Mouse (Mus musculus) CH12.LX (cell line): ENCODE measurements around the gene Cox6b2. TPM values are rescaled to one million over a fixed set of nuclear protein-coding genes. Genes with fewer than 3 reads are reported as not detected.

Experiments used
- DNase-seq: peaks from one replicate; pipeline ENCODE4 v3.0.0-alpha.2; 2013; ENCODE audit errors: extremely low read depth
- H3K27ac ChIP-seq: 2 replicates; pipeline ENCODE4 v1.5.1; 2012; ENCODE audit warnings: low read depth, mild to moderate bottlenecking, control low read depth, moderate library complexity; ENCODE audit not compliant: insufficient read depth
- H3K27me3 ChIP-seq: replicated peaks from 2 replicates; pipeline ENCODE3; 2012; ENCODE audit warnings: inconsistent platforms
- H3K36me3 ChIP-seq, 2 experiments: replicated peaks in 1 of 2; 2 replicates each; pipeline versions ENCODE3 to v1.6.1; 2012; ENCODE audit warnings: inconsistent platforms in 1 of 2, low read length in 1 of 2, mild to moderate bottlenecking in 1 of 2, mixed read lengths in 1 of 2, moderate library complexity in 1 of 2; ENCODE audit not compliant: control insufficient read depth in 1 of 2, insufficient read depth in 1 of 2
- H3K4me1 ChIP-seq, 2 experiments: 2 replicates each; pipeline ENCODE4 v1.6.1; 2012; ENCODE audit warnings: inconsistent platforms in 1 of 2, moderate library complexity in 1 of 2; ENCODE audit not compliant: insufficient read depth in 2 of 2, control insufficient read depth in 1 of 2
- H3K4me2 ChIP-seq: 2 replicates; pipeline ENCODE4 v1.6.1; 2012; ENCODE audit warnings: low read depth, mild to moderate bottlenecking, control low read depth; ENCODE audit not compliant: poor library complexity, insufficient read depth, severe bottlenecking
- H3K4me3 ChIP-seq, 3 experiments: fragments of 150-350 bp in 1 of 3; sonication (generic) in 1 of 3; replicated peaks in 1 of 3; 2 replicates each; pipeline versions ENCODE3 to v1.5.1; 2011 to 2012; ENCODE audit warnings: low read depth in 2 of 3, low read length in 2 of 3, mild to moderate bottlenecking in 2 of 3, moderate library complexity in 2 of 3, control low read depth in 1 of 3, improper control_type of control experiment in 1 of 3, inconsistent platforms in 1 of 3, mixed read lengths in 1 of 3; ENCODE audit not compliant: poor library complexity in 1 of 3
- H3K79me2 ChIP-seq: replicated peaks from 2 replicates; pipeline ENCODE4 v1.6.1; 2012; ENCODE audit warnings: mild to moderate bottlenecking, moderate library complexity; ENCODE audit not compliant: control insufficient read depth, poor library complexity, insufficient read depth, severe bottlenecking; ENCODE audit errors: extremely low read depth
- H3K9ac ChIP-seq: 2 replicates; pipeline ENCODE4 v1.6.1; 2012; ENCODE audit warnings: low read depth, mild to moderate bottlenecking, control low read depth, moderate library complexity; ENCODE audit not compliant: insufficient read depth
- H3K9me3 ChIP-seq: replicated peaks from 2 replicates; pipeline ENCODE3; 2012; ENCODE audit warnings: low read length, inconsistent platforms, mixed read lengths
- BHLHE40 ChIP-seq: IDR thresholded peaks from 2 replicates; pipeline ENCODE4 v1.6.1; 2011; ENCODE audit warnings: mild to moderate bottlenecking, low read depth, low read length, improper control_type of control experiment
- CHD1 ChIP-seq: IDR thresholded peaks from 2 replicates; pipeline ENCODE4 v1.6.1; 2012; ENCODE audit warnings: low read depth, low read length, improper control_type of control experiment, inconsistent platforms
- CHD2 ChIP-seq: IDR thresholded peaks from 2 replicates; pipeline ENCODE4 v1.6.1; 2011; ENCODE audit warnings: low read length, improper control_type of control experiment
- CTCF ChIP-seq, 2 experiments: IDR thresholded peaks in 1 of 2; conservative IDR thresholded peaks in 1 of 2; 2 replicates each; pipeline ENCODE4 v1.5.1; 2011 to 2012; ENCODE audit warnings: low read depth in 2 of 2, low read length in 2 of 2, improper control_type of control experiment in 1 of 2, inconsistent platforms in 1 of 2, mild to moderate bottlenecking in 1 of 2, moderate library complexity in 1 of 2
- ELF1 ChIP-seq: IDR thresholded peaks from 2 replicates; pipeline ENCODE4 v1.6.1; 2014; ENCODE audit warnings: low read depth, mild to moderate bottlenecking, inconsistent platforms, low read length, improper control_type of control experiment
- EP300 ChIP-seq: IDR thresholded peaks from 2 replicates; pipeline ENCODE4 v1.6.1; 2011; ENCODE audit warnings: low read length, improper control_type of control experiment
- ETS1 ChIP-seq: conservative IDR thresholded peaks from 2 replicates; pipeline ENCODE4 v1.6.1; 2012; ENCODE audit warnings: low read depth, mild to moderate bottlenecking, inconsistent platforms, low read length, improper control_type of control experiment, moderate library complexity
- HCFC1 ChIP-seq: IDR thresholded peaks from 2 replicates; pipeline ENCODE4 v1.6.1; 2012; ENCODE audit warnings: low read depth, mild to moderate bottlenecking, inconsistent platforms, low read length, improper control_type of control experiment
- IRF4 ChIP-seq: IDR thresholded peaks from 2 replicates; pipeline ENCODE4 v1.6.1; 2014; ENCODE audit warnings: low read depth, mild to moderate bottlenecking, inconsistent platforms, low read length, improper control_type of control experiment
- KAT2A ChIP-seq: IDR thresholded peaks from 2 replicates; pipeline ENCODE4 v1.6.1; 2012; ENCODE audit warnings: low read length, improper control_type of control experiment, inconsistent platforms; ENCODE audit not compliant: insufficient replicate concordance
- MAFK ChIP-seq: IDR thresholded peaks from 2 replicates; pipeline ENCODE4 v1.6.1; 2011; ENCODE audit warnings: low read length, improper control_type of control experiment; ENCODE audit not compliant: insufficient replicate concordance
- MAX ChIP-seq: IDR thresholded peaks from 2 replicates; pipeline ENCODE4 v1.6.1; 2011; ENCODE audit warnings: low read length, improper control_type of control experiment
- MAZ ChIP-seq: IDR thresholded peaks from 2 replicates; pipeline ENCODE4 v1.6.1; 2012; ENCODE audit warnings: low read depth, mild to moderate bottlenecking, inconsistent platforms, low read length, improper control_type of control experiment, moderate library complexity
- MEF2A ChIP-seq: IDR thresholded peaks from 2 replicates; pipeline ENCODE4 v1.6.1; 2014; ENCODE audit warnings: low read depth, mild to moderate bottlenecking, inconsistent platforms, low read length, improper control_type of control experiment, borderline replicate concordance
- MYC ChIP-seq: IDR thresholded peaks from 2 replicates; pipeline ENCODE4 v1.6.1; 2011; ENCODE audit warnings: low read depth, mild to moderate bottlenecking, improper control_type of control experiment, low read length
- NELFE ChIP-seq: IDR thresholded peaks from 2 replicates; pipeline ENCODE4 v1.6.1; 2011; ENCODE audit warnings: low read depth, low read length, improper control_type of control experiment
- NRF1 ChIP-seq: IDR thresholded peaks from 2 replicates; pipeline ENCODE4 v1.6.1; 2014; ENCODE audit warnings: low read depth, mild to moderate bottlenecking, inconsistent platforms, low read length, improper control_type of control experiment, moderate library complexity
- POLR2A ChIP-seq: IDR thresholded peaks from 2 replicates; pipeline ENCODE4 v1.6.1; 2011; ENCODE audit warnings: low read depth, mild to moderate bottlenecking, improper control_type of control experiment, low read length
- POLR2AphosphoS2 ChIP-seq: IDR thresholded peaks from 2 replicates; pipeline ENCODE4 v1.6.1; 2011; ENCODE audit warnings: low read depth, low read length, improper control_type of control experiment
- RAD21 ChIP-seq: IDR thresholded peaks from 2 replicates; pipeline ENCODE4 v1.6.1; 2011; ENCODE audit warnings: low read depth, mild to moderate bottlenecking, low read length, improper control_type of control experiment, moderate library complexity
- RCOR1 ChIP-seq: conservative IDR thresholded peaks from 2 replicates; pipeline ENCODE4 v1.6.1; 2012; ENCODE audit warnings: low read depth, mild to moderate bottlenecking, inconsistent platforms, low read length, improper control_type of control experiment
- SIN3A ChIP-seq: IDR thresholded peaks from 2 replicates; pipeline ENCODE4 v1.6.1; 2012; ENCODE audit warnings: low read length, improper control_type of control experiment, inconsistent platforms
- SMC3 ChIP-seq: IDR thresholded peaks from 2 replicates; pipeline ENCODE4 v1.6.1; 2011; ENCODE audit warnings: low read depth, low read length, improper control_type of control experiment
- TBP ChIP-seq: conservative IDR thresholded peaks from 2 replicates; pipeline ENCODE4 v1.6.1; 2011; ENCODE audit warnings: low read depth, low read length, improper control_type of control experiment
- TCF12 ChIP-seq: IDR thresholded peaks from 2 replicates; pipeline ENCODE4 v1.6.1; 2014; ENCODE audit warnings: low read depth, mild to moderate bottlenecking, inconsistent platforms, low read length, improper control_type of control experiment
- UBTF ChIP-seq: IDR thresholded peaks from 2 replicates; pipeline ENCODE4 v1.6.1; 2012; ENCODE audit warnings: low read depth, mild to moderate bottlenecking, inconsistent platforms, low read length, improper control_type of control experiment, moderate library complexity
- USF2 ChIP-seq: conservative IDR thresholded peaks from 2 replicates; pipeline ENCODE4 v1.6.1; 2011; ENCODE audit warnings: low read depth, low read length, improper control_type of control experiment
- ZKSCAN1 ChIP-seq: IDR thresholded peaks from 2 replicates; pipeline ENCODE4 v1.6.1; 2012; ENCODE audit warnings: low read depth, inconsistent platforms, low read length, improper control_type of control experiment, borderline replicate concordance
- ZMIZ1 ChIP-seq: IDR thresholded peaks from 2 replicates; pipeline ENCODE4 v1.6.1; 2012; ENCODE audit warnings: low read depth, mild to moderate bottlenecking, inconsistent platforms, low read length, improper control_type of control experiment
- ZNF384 ChIP-seq: IDR thresholded peaks from 2 replicates; pipeline ENCODE4 v1.6.1; 2012; ENCODE audit warnings: low read depth, low read length, improper control_type of control experiment, inconsistent platforms
- dilution Hi-C: fragments of 300-500 bp; cut with MboI; formaldehyde crosslinking; loops from 2 replicates; pipeline ENCODE4 v1.14.3; 2020; ENCODE audit warnings: low sequenced_read_pairs; ENCODE audit not compliant: extremely low pct_unique_long_range_greater_than_20kb, extremely low pct_ligation_motif_present
- in situ Hi-C: fragments of 300-500 bp; cut with MboI; formaldehyde crosslinking; loops from 3 replicates; pipeline ENCODE4 v1.14.3; 2019; ENCODE audit warnings: low sequenced_read_pairs, low pct_ligation_motif_present, low pct_unique_long_range_greater_than_20kb, mixed read lengths
- polyA plus RNA-seq: library from polyadenylated mRNA; unstranded; fragments of >175 nt; gene quantifications from 2 replicates; pipeline ENCODE4 v1.2.1, GENCODE M21; 2012; ENCODE audit warnings: low read depth; ENCODE audit not compliant: insufficient read length
- total RNA-seq, 2 experiments: library from RNA; depleted of rRNA; stranded (reverse); fragments of 300-350 nt in 1 of 2; fragments of >200 nt in 1 of 2; gene quantifications; 2 replicates each; pipeline ENCODE4 v1.2.3; 2012 to 2014

Gene Cox6b2
- total and polyA plus RNA-seq, 3 experiments, result not detected

DNA sequence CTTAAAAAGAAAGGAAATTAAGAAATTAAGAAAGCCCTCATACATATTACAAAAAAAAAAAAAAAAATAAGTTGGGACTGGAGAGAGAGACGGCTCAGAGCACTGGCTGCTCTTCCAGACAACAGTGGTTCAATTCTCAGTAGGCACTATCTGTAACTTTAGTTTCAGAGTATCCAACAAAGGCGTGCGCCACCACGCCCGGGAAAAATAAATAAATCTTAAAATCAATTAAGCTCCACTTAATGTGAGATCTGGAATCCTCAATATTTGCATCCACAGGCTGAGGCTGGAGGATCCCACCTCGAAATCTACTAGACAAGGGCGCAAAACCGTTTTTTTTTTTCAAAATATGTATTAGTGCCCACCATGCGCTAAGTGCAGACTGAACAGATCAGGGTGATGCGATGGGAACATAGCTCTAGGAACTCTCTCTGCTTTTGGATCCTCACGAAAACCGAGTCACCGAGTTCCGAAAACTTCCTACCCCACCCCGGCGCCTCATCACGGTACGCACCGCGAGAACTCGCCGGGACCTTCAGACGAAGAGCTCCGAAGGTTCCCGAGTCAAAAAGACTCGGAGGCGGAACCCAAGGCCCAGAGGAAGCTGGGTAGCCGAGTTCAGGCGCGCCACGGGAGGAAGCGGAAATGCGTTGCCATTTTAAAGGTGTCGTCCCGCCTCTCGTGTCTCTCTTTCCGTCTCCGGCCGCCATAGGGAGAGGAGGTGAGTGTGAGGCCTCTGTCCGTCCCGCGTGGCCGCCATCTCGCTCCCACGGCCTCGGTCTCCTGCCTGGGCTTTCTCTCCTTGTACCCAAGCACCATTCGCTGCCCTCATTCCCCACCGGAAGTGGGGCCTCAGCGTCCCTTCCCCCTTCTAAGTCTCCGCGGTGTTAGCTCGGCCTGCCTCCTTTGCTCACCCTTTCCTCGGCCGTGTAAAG is 39.7 kb upstream of the Cox6b2 start, which contains the start of gene Rpl28:
Gene Rpl28 (plus strand): TSS at position 597 of the 935 bp plus-strand sequence.
- peak within 1 kb of the TSS; percentile 98 for H3K4me2 ChIP-seq
- DNase-seq, result peak; percentile 98
- no peaks in the 10 kb centered on the region for H3K9me3 ChIP-seq
- peak within 1 kb of the TSS; percentile 98 for H3K9ac ChIP-seq
- peak within 1 kb of the TSS; percentile 87 to 97 (median 91) for H3K4me3 ChIP-seq
- TF ChIP-seq NRF1 (peak; percentile 8; the same call in 1 of the 2 replicates), CHD2 (peak; percentile 97), USF2 (no peak), ZKSCAN1 (no peak), EP300 (0 out of 2 replicates have a peak, but pooled peaks have one; percentile 12), RAD21 (no peak), TCF12 (peak; percentile 98), ELF1 (peak; percentile 84), SMC3 (no peak), POLR2A (peak; percentile 97), ZNF384 (peak; percentile 60), BHLHE40 (no peak), MAFK (no peak), NELFE (peak; percentile 94), ETS1 (no peak), IRF4 (no peak), MEF2A (no peak; the same call in 1 of the 2 replicates), ZMIZ1 (peak; percentile 68; the same call in 1 of the 2 replicates), CHD1 (peak; percentile 94), RCOR1 (no peak), MYC (peak; percentile 97), TBP (peak; percentile 98), MAX (peak; percentile 92), KAT2A (peak; percentile 90), HCFC1 (peak; percentile 91), POLR2AphosphoS2 (peak; percentile 96; the same call in 1 of the 2 replicates), CTCF (conservative IDR thresholded peaks at IDR 0.05 in 1 of 2, IDR thresholded peaks at IDR 0.05 in 1 of 2; ENCODE audit: low read depth in 2 of 2, low read length in 2 of 2) (no peak), UBTF (0 out of 2 replicates have a peak, but pooled peaks have one; percentile 54), SIN3A (peak; percentile 12; the same call in 1 of the 2 replicates), MAZ (no peak)
- peaks cover 24% of the 10 kb centered on the region for H3K79me2 ChIP-seq
- in situ Hi-C loops (no loop called here), dilution Hi-C loops (no loop called here)
- peak within 1 kb of the TSS; percentile 89 for H3K27ac ChIP-seq
- H3K4me1 ChIP-seq, result peaks cover 5 to 36% of the 10 kb centered on the region in 2 experiments; a peak in 2 of 4 replicates
- H3K36me3 ChIP-seq, result peaks cover 37 to 40% of the 10 kb centered on the region in 2 experiments
- H3K27me3 ChIP-seq, result peaks cover 3% of the 10 kb centered on the region
